Mouse (Mus musculus) brain, embryonic 14.5 days (tissue): Measurements from ENCODE around the gene Sipa1.
A peak's percentile ranks its signal among the peaks of the same experiment; 100 is the strongest.

Source experiments
- CTCF ChIP-seq: fragments of 200-500 bp; IDR thresholded peaks from 2 replicates; pipeline ENCODE4 v1.5.1; 2012; ENCODE audit warnings: inconsistent platforms, mild to moderate bottlenecking, moderate library complexity, borderline replicate concordance; ENCODE audit not compliant: insufficient read depth, insufficient read length; ENCODE audit errors: extremely low read depth
- POLR2A ChIP-seq: fragments of 200-500 bp; IDR thresholded peaks from 2 replicates; pipeline ENCODE4 v1.6.1; 2012; ENCODE audit warnings: mild to moderate bottlenecking, inconsistent platforms, borderline replicate concordance; ENCODE audit not compliant: poor library complexity, insufficient read depth, insufficient read length, severe bottlenecking; ENCODE audit errors: extremely low read depth

DNA sequence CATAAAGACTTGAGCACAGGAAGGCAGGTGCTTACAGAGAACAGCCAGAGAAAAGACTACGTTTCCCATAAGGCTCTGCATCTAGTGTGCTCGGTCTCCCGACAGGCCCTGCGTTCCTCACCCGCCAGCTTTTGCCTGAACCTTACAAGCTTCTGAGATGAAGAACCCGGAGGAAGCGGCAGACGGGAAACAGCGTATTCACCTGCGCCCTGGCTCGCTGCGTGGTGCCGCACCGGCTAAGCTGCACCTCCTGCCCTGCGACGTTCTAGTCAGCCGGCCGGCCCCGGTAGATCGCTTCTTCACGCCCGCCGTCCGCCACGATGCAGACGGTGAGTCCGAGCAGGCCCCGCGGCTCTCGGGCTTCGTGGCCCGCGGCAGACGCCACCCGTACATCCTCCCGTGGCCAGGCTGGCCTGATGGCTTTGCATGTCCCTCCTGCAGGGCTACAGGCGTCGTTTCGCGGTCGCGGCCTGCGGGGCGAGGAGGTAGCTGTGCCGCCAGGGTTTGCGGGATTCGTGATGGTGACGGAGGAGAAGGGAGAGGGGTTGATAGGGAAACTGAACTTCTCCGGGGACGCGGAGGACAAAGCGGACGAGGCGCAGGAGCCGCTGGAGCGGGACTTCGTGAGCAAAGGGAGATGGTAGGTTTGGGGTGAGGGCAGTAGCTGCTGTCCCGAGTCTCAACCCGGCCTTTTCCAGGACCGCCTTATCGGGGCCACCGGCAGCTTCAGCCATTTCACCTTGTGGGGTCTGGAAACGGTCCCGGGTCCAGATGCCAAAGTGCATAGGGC, 61.6 kb downstream of the Sipa1 start, which contains the start of gene Rnaseh2c:
- TF ChIP-seq CTCF = no peak
- TF ChIP-seq POLR2A = peak; percentile 42; the same call in 1 of the 2 replicates
